Mouse (Mus musculus): Measurements from ENCODE around the gene Plac1. TPM values are rescaled to one million over a fixed set of nuclear protein-coding genes. Genes with fewer than 3 reads are reported as not detected.

Plac1 gene
- total and polyA plus RNA-seq, 2 experiments from 2014 or later: not detected

- Histone ChIP-seq H3K9me3 (ENCODE audit: low read length) (no peaks in the 10 kb centered on the region), H3K4me3 (ENCODE audit: low read depth, low read length) (no peak overlapping the region), H3K4me2 (ENCODE audit: low read depth) (no peak overlapping the region), H3K4me1 (ENCODE audit: insufficient read depth) (no peaks in the 10 kb centered on the region), H3K27ac (ENCODE audit: low read depth, low read length) (no peak overlapping the region), H3K9ac (no peak overlapping the region), H3K27me3 (ENCODE audit: insufficient read depth, low read length) (no peaks in the 10 kb centered on the region), H3K36me3 (ENCODE audit: insufficient read depth) (no peaks in the 10 kb centered on the region)
- DNase-seq (no peak), ATAC-seq (no peak)
- TF ChIP-seq CTCF (IDR thresholded peaks at IDR 0.05; ENCODE audit: low read depth): no peak
- 80% methylated on average over 9 of the region's 9 CpGs for WGBS
Measured at GRCm38 (mm10) chrX:53266186-53266585, 26.3 kb upstream of the Plac1 start.

GRCm38 (mm10) chrX:53255195-53255594, 15.3 kb upstream of the Plac1 start:
- Histone ChIP-seq H3K36me3 (ENCODE audit: insufficient read depth) (no peaks in the 10 kb centered on the region), H3K4me2 (ENCODE audit: low read depth) (no peak overlapping the region), H3K9ac (no peak overlapping the region), H3K9me3 (ENCODE audit: low read length) (no peaks in the 10 kb centered on the region), H3K4me3 (ENCODE audit: low read depth, low read length) (no peak overlapping the region), H3K27me3 (ENCODE audit: insufficient read depth, low read length) (no peaks in the 10 kb centered on the region), H3K27ac (ENCODE audit: low read depth, low read length) (no peak overlapping the region), H3K4me1 (ENCODE audit: insufficient read depth) (no peaks in the 10 kb centered on the region)
- ATAC-seq: no peak
- DNase-seq: no peak
- peak; percentile 47 for TF ChIP-seq CTCF (IDR thresholded peaks at IDR 0.05; ENCODE audit: low read depth)

- Histone ChIP-seq H3K36me3 (ENCODE audit: insufficient read depth) (no peaks in the 10 kb centered on the region), H3K9ac (no peak overlapping the region), H3K4me3 (ENCODE audit: low read depth, low read length) (no peak overlapping the region), H3K4me1 (ENCODE audit: insufficient read depth) (no peaks in the 10 kb centered on the region), H3K27ac (ENCODE audit: low read depth, low read length) (no peak overlapping the region), H3K4me2 (ENCODE audit: low read depth) (no peak overlapping the region), H3K27me3 (ENCODE audit: insufficient read depth, low read length) (no peaks in the 10 kb centered on the region), H3K9me3 (ENCODE audit: low read length) (no peaks in the 10 kb centered on the region)
- no peak for ATAC-seq
- 0 out of 2 replicates have a peak, but pooled peaks have one; percentile 10 for TF ChIP-seq CTCF (IDR thresholded peaks at IDR 0.05; ENCODE audit: low read depth)
- no peak for DNase-seq
- whole genome bisulfite sequencing: 19% methylated on average over 2 of the region's 2 CpGs
Measured at GRCm38 (mm10) chrX:53237971-53238370, 1.9 kb downstream of the Plac1 start.

GRCm38 (mm10) chrX:53236404-53236803, 3.5 kb downstream of the Plac1 start:
- no peak overlapping the region for H3K9ac ChIP-seq
- no peak for DNase-seq
- H3K4me1 ChIP-seq (ENCODE audit: insufficient read depth): no peaks in the 10 kb centered on the region
- no peak for TF ChIP-seq CTCF (IDR thresholded peaks at IDR 0.05; ENCODE audit: low read depth)
- H3K27me3 ChIP-seq (ENCODE audit: insufficient read depth, low read length): no peaks in the 10 kb centered on the region
- WGBS: 49% methylated on average over 7 of the region's 7 CpGs
- H3K4me3 ChIP-seq (ENCODE audit: low read depth, low read length): no peak overlapping the region
- no peaks in the 10 kb centered on the region for H3K36me3 ChIP-seq (ENCODE audit: insufficient read depth)
- no peaks in the 10 kb centered on the region for H3K9me3 ChIP-seq (ENCODE audit: low read length)
- no peak for ATAC-seq
- H3K27ac ChIP-seq (ENCODE audit: low read depth, low read length): no peak overlapping the region
- no peak overlapping the region for H3K4me2 ChIP-seq (ENCODE audit: low read depth)

GRCm38 (mm10) chrX:53233689-53234088, 6.2 kb downstream of the Plac1 start:
- Histone ChIP-seq H3K9me3 (ENCODE audit: low read length) (no peaks in the 10 kb centered on the region), H3K4me1 (ENCODE audit: insufficient read depth) (no peaks in the 10 kb centered on the region), H3K27ac (ENCODE audit: low read depth, low read length) (no peak overlapping the region), H3K4me3 (ENCODE audit: low read depth, low read length) (no peak overlapping the region), H3K36me3 (ENCODE audit: insufficient read depth) (no peaks in the 10 kb centered on the region), H3K9ac (no peak overlapping the region), H3K27me3 (ENCODE audit: insufficient read depth, low read length) (no peaks in the 10 kb centered on the region), H3K4me2 (ENCODE audit: low read depth) (no peak overlapping the region)
- ATAC-seq: no peak
- WGBS: 45% methylated on average over 4 of the region's 4 CpGs
- DNase-seq: no peak
- TF ChIP-seq CTCF (IDR thresholded peaks at IDR 0.05; ENCODE audit: low read depth): no peak

- H3K4me2 ChIP-seq (ENCODE audit: low read depth): peak overlapping the region; percentile 44
- 34% methylated on average over 13 of the region's 13 CpGs for WGBS
- H3K9ac ChIP-seq: peak overlapping the region; percentile 33; the same call in 1 of the 2 replicates
- no peaks in the 10 kb centered on the region for H3K4me1 ChIP-seq (ENCODE audit: insufficient read depth)
- no peak for TF ChIP-seq CTCF (IDR thresholded peaks at IDR 0.05; ENCODE audit: low read depth)
- H3K4me3 ChIP-seq (ENCODE audit: low read depth, low read length): peak overlapping the region; percentile 25
- ATAC-seq (peak; percentile 70), DNase-seq (peak; percentile 35)
- H3K27ac ChIP-seq (ENCODE audit: low read depth, low read length): no peak overlapping the region
- H3K9me3 ChIP-seq (ENCODE audit: low read length): no peaks in the 10 kb centered on the region
- H3K27me3 ChIP-seq (ENCODE audit: insufficient read depth, low read length): no peaks in the 10 kb centered on the region
- no peaks in the 10 kb centered on the region for H3K36me3 ChIP-seq (ENCODE audit: insufficient read depth)
Measured at GRCm38 (mm10) chrX:53231965-53232364, 7.9 kb downstream of the Plac1 start.

- H3K4me2 ChIP-seq (ENCODE audit: low read depth): no peak overlapping the region
- H3K9me3 ChIP-seq (ENCODE audit: low read length): no peaks in the 10 kb centered on the region
- DNase-seq (no peak), ATAC-seq (no peak)
- no peak for TF ChIP-seq CTCF (IDR thresholded peaks at IDR 0.05; ENCODE audit: low read depth)
- H3K27me3 ChIP-seq (ENCODE audit: insufficient read depth, low read length): no peaks in the 10 kb centered on the region
- H3K9ac ChIP-seq: no peak overlapping the region
- H3K27ac ChIP-seq (ENCODE audit: low read depth, low read length): no peak overlapping the region
- no peak overlapping the region for H3K4me3 ChIP-seq (ENCODE audit: low read depth, low read length)
- H3K4me1 ChIP-seq (ENCODE audit: insufficient read depth): no peaks in the 10 kb centered on the region
- 57% methylated on average over 6 of the region's 6 CpGs for WGBS
- H3K36me3 ChIP-seq (ENCODE audit: insufficient read depth): no peaks in the 10 kb centered on the region
Measured at GRCm38 (mm10) chrX:53224353-53224944, 15.5 kb downstream of the Plac1 start.

Data from forebrain, postnatal 0 days (tissue).